Mouse (Mus musculus) kidney, adult 2 months (tissue): ENCODE measurements around the gene Dnah1. TPM values are rescaled to one million over a fixed set of nuclear protein-coding genes. Genes with fewer than 3 reads are reported as not detected.

Source experiments
- DNase-seq: peaks from one replicate; pipeline ENCODE4 v3.0.0; 2021
- H3K27ac ChIP-seq: fragments of 200-500 bp; 2 replicates; pipeline ENCODE4 v1.5.1; 2012; ENCODE audit warnings: low read depth, low read length, control low read depth, inconsistent platforms; ENCODE audit not compliant: insufficient read depth
- H3K27me3 ChIP-seq: fragments of 200-500 bp; replicated peaks from 2 replicates; pipeline ENCODE4 v1.6.1; 2012; ENCODE audit warnings: mild to moderate bottlenecking, moderate library complexity, low read length, inconsistent platforms; ENCODE audit not compliant: control insufficient read depth, insufficient read depth
- H3K36me3 ChIP-seq: fragments of 200-500 bp; 2 replicates; pipeline ENCODE4 v1.6.1; 2012; ENCODE audit warnings: mild to moderate bottlenecking, moderate library complexity, low read length, inconsistent platforms; ENCODE audit not compliant: control insufficient read depth, insufficient read depth
- H3K4me1 ChIP-seq: fragments of 200-500 bp; 2 replicates; pipeline ENCODE4 v1.6.1; 2011; ENCODE audit warnings: low read length; ENCODE audit not compliant: control insufficient read depth, insufficient read depth
- H3K4me3 ChIP-seq: fragments of 200-500 bp; 2 replicates; pipeline ENCODE4 v1.5.1; 2011; ENCODE audit warnings: mild to moderate bottlenecking, low read depth, low read length, control low read depth; ENCODE audit not compliant: insufficient read depth
- CTCF ChIP-seq: fragments of 200-500 bp; conservative IDR thresholded peaks from 2 replicates; pipeline ENCODE4 v1.5.1; 2011; ENCODE audit warnings: low read depth, mild to moderate bottlenecking, control low read depth, low read length, moderate library complexity, mixed read lengths; ENCODE audit not compliant: insufficient read depth, insufficient read length
- POLR2A ChIP-seq: fragments of 200-500 bp; IDR thresholded peaks from one replicate; pipeline ENCODE4 v1.6.1; 2011; ENCODE audit warnings: low read depth, low read length, control low read depth
- WGBS: fragments of 180-500 bp; shearing (Covaris S2); methylation state at CpG from one replicate; pipeline ENCODE4 v1.1.7; 2018; 5-methylcytosine and 5-hydroxymethylcytosine counted together
- polyA plus RNA-seq: library from polyadenylated mRNA; depleted of rRNA; stranded (reverse); fragments of >200 nt; gene quantifications from 2 replicates; pipeline ENCODE4 v1.2.3, GENCODE M21; 2012

The Dnah1 gene
- polyA plus RNA-seq, 1 experiment, result 0.41 TPM

GRCm38 (mm10) chr14:31337947-31338346 is 14.3 kb upstream of the Dnah1 start:
- peaks cover 4% of the 10 kb centered on the region; the same call in 1 of the 2 replicates for H3K4me1 ChIP-seq
- H3K27me3 ChIP-seq, result no peaks in the 10 kb centered on the region
- TF ChIP-seq CTCF (no peak), POLR2A (no peak)
- H3K27ac ChIP-seq, result no peak overlapping the region
- peaks cover 2% of the 10 kb centered on the region; the same call in 1 of the 2 replicates for H3K36me3 ChIP-seq
- no peak overlapping the region for H3K4me3 ChIP-seq
- no peak for DNase-seq

GRCm38 (mm10) chr14:31337406-31337805 is 13.7 kb upstream of the Dnah1 start:
- Histone ChIP-seq H3K36me3 (peaks cover 2% of the 10 kb centered on the region; the same call in 1 of the 2 replicates), H3K4me1 (peaks cover 4% of the 10 kb centered on the region; the same call in 1 of the 2 replicates), H3K27me3 (no peaks in the 10 kb centered on the region), H3K27ac (no peak overlapping the region), H3K4me3 (peak overlapping the region; percentile 91; the same call in 1 of the 2 replicates)
- 17% methylated on average over 7 of the region's 7 CpGs for WGBS
- no peak for TF ChIP-seq CTCF
- TF ChIP-seq POLR2A, result no peak
- DNase-seq, result no peak

- peak within 1 kb of the TSS; percentile 91 for H3K27ac ChIP-seq
- H3K36me3 ChIP-seq, result peaks cover 2% of the 10 kb centered on the region; the same call in 1 of the 2 replicates
- H3K4me3 ChIP-seq, result peak within 1 kb of the TSS; percentile 91
- no peaks in the 10 kb centered on the region for H3K27me3 ChIP-seq
- WGBS, result under 1% methylated on average over 78 of the region's 78 CpGs
- H3K4me1 ChIP-seq, result peaks cover 4% of the 10 kb centered on the region; the same call in 1 of the 2 replicates
- TF ChIP-seq POLR2A, result peak; percentile 4
- no peak for TF ChIP-seq CTCF
- peak; percentile 99 for DNase-seq
These were observed 12.9 kb upstream of the Dnah1 start, which contains the start of gene Capn7 for GRCm38 (mm10) chr14:31336369-31337155. TSS of gene Capn7 (plus strand) at chr14:31336638.

GRCm38 (mm10) chr14:31335765-31336164 is 12.1 kb upstream of the Dnah1 start:
- H3K4me1 ChIP-seq, result peaks cover 4% of the 10 kb centered on the region; the same call in 1 of the 2 replicates
- no peak overlapping the region for H3K27ac ChIP-seq
- DNase-seq, result no peak
- WGBS, result 55% methylated on average over 3 of the region's 3 CpGs
- peaks cover 2% of the 10 kb centered on the region; the same call in 1 of the 2 replicates for H3K36me3 ChIP-seq
- no peak for TF ChIP-seq POLR2A
- no peak for TF ChIP-seq CTCF
- H3K27me3 ChIP-seq, result no peaks in the 10 kb centered on the region
- H3K4me3 ChIP-seq, result peak overlapping the region; percentile 45; the same call in 1 of the 2 replicates

GRCm38 (mm10) chr14:31330957-31331356 is 7.3 kb upstream of the Dnah1 start:
- Histone ChIP-seq H3K27me3 (no peaks in the 10 kb centered on the region), H3K27ac (no peak overlapping the region), H3K4me3 (no peak overlapping the region), H3K4me1 (no peaks in the 10 kb centered on the region), H3K36me3 (no peaks in the 10 kb centered on the region)
- WGBS, result 80% methylated on average over 4 of the region's 4 CpGs
- DNase-seq, result no peak
- TF ChIP-seq POLR2A, result no peak
- no peak for TF ChIP-seq CTCF

- H3K27me3 ChIP-seq, result no peaks in the 10 kb centered on the region
- no peaks in the 10 kb centered on the region for H3K4me1 ChIP-seq
- TF ChIP-seq CTCF (no peak), POLR2A (no peak)
- no peak overlapping the region for H3K4me3 ChIP-seq
- H3K27ac ChIP-seq, result no peak overlapping the region
- DNase-seq, result no peak
- 45% methylated on average over 2 of the region's 2 CpGs for WGBS
- H3K36me3 ChIP-seq, result no peaks in the 10 kb centered on the region
These were observed 6.0 kb upstream of the Dnah1 start for GRCm38 (mm10) chr14:31329741-31330140.

GRCm38 (mm10) chr14:31327681-31328080 is 4.0 kb upstream of the Dnah1 start:
- no peak for TF ChIP-seq POLR2A
- TF ChIP-seq CTCF, result peak; percentile 21; the same call in 1 of the 2 replicates
- no peak overlapping the region for H3K4me3 ChIP-seq
- no peak overlapping the region for H3K27ac ChIP-seq
- no peaks in the 10 kb centered on the region for H3K27me3 ChIP-seq
- WGBS, result 61% methylated on average over 4 of the region's 4 CpGs
- H3K4me1 ChIP-seq, result peaks cover 5% of the 10 kb centered on the region; the same call in 1 of the 2 replicates
- DNase-seq, result no peak
- H3K36me3 ChIP-seq, result no peaks in the 10 kb centered on the region
